Mouse (Mus musculus): ENCODE results near the gene Abhd17b. TPM values are rescaled to one million over a fixed set of nuclear protein-coding genes. Genes with fewer than 3 reads are reported as not detected.

The Abhd17b gene
- polyA plus RNA-seq, 1 experiment from 2014 or later = 18.0 TPM

GRCm38 (mm10) chr19:21652285-21653171 lies 457 bp upstream of the Abhd17b start, which contains the start of gene 1110059E24Rik:
Gene 1110059E24Rik (minus strand): TSS chr19:21652976.
- 7% methylated on average over 52 of the region's 52 CpGs for WGBS
- H3K4me3 ChIP-seq = peak within 1 kb of the TSS; percentile 92
- peak within 1 kb of the TSS; percentile 82 for H3K4me2 ChIP-seq
- H3K9me3 ChIP-seq = no peaks in the 10 kb centered on the region
- peaks cover 31% of the 10 kb centered on the region for H3K4me1 ChIP-seq
- no peaks in the 10 kb centered on the region for H3K36me3 ChIP-seq
- ATAC-seq (ENCODE audit: extremely low read depth, insufficient number of reproducible peaks, low FRiP score, low TSS enrichment) = peak; percentile 97
- no peaks in the 10 kb centered on the region for H3K27me3 ChIP-seq (replicated peaks)
- peak within 1 kb of the TSS; percentile 99 for H3K27ac ChIP-seq (replicated peaks)
- peak within 1 kb of the TSS; percentile 99 for H3K9ac ChIP-seq

- no peak for ATAC-seq (ENCODE audit: extremely low read depth, insufficient number of reproducible peaks, low FRiP score, low TSS enrichment)
- H3K9ac ChIP-seq = peak overlapping the region; percentile 99
- WGBS = 65% methylated on average over 7 of the region's 7 CpGs
These were observed 1.8 kb downstream of the Abhd17b start for GRCm38 (mm10) chr19:21654788-21655187.

GRCm38 (mm10) chr19:21660734-21661133 lies 7.7 kb downstream of the Abhd17b start:
- Histone ChIP-seq H3K36me3 (no peaks in the 10 kb centered on the region), H3K9ac (no peak overlapping the region), H3K4me2 (no peak overlapping the region), H3K4me3 (no peak overlapping the region), H3K4me1 (peaks cover 12% of the 10 kb centered on the region), H3K27me3 (replicated peaks) (no peaks in the 10 kb centered on the region), H3K27ac (replicated peaks) (no peak overlapping the region), H3K9me3 (no peaks in the 10 kb centered on the region)
- ATAC-seq (ENCODE audit: extremely low read depth, insufficient number of reproducible peaks, low FRiP score, low TSS enrichment) = no peak
- 78% methylated on average over 1 of the region's 1 CpGs for WGBS

More at GRCm38 (mm10) chr19:21654788-21655187, 1.8 kb downstream of the Abhd17b start:
- Histone ChIP-seq H3K27me3 (replicated peaks) (no peaks in the 10 kb centered on the region), H3K4me1 (peaks cover 29% of the 10 kb centered on the region), H3K27ac (replicated peaks) (no peak overlapping the region), H3K4me2 (peak overlapping the region; percentile 82), H3K4me3 (peak overlapping the region; percentile 92), H3K9me3 (no peaks in the 10 kb centered on the region), H3K36me3 (no peaks in the 10 kb centered on the region)

- Histone ChIP-seq H3K4me3 (no peak overlapping the region), H3K4me2 (no peak overlapping the region), H3K36me3 (no peaks in the 10 kb centered on the region), H3K27ac (replicated peaks) (no peak overlapping the region), H3K9ac (no peak overlapping the region), H3K27me3 (replicated peaks) (no peaks in the 10 kb centered on the region), H3K9me3 (no peaks in the 10 kb centered on the region), H3K4me1 (peaks cover 9% of the 10 kb centered on the region)
- ATAC-seq (ENCODE audit: extremely low read depth, insufficient number of reproducible peaks, low FRiP score, low TSS enrichment) = no peak
- WGBS = 82% methylated on average over 4 of the region's 4 CpGs
These were observed 10.9 kb downstream of the Abhd17b start for GRCm38 (mm10) chr19:21663756-21664456.

GRCm38 (mm10) chr19:21669650-21670049 lies 16.7 kb downstream of the Abhd17b start:
- H3K27ac ChIP-seq (replicated peaks) = no peak overlapping the region
- H3K4me3 ChIP-seq = no peak overlapping the region
- peaks cover 14% of the 10 kb centered on the region for H3K4me1 ChIP-seq
- H3K9me3 ChIP-seq = no peaks in the 10 kb centered on the region
- H3K4me2 ChIP-seq = no peak overlapping the region
- no peaks in the 10 kb centered on the region for H3K27me3 ChIP-seq (replicated peaks)
- no peak for ATAC-seq (ENCODE audit: extremely low read depth, insufficient number of reproducible peaks, low FRiP score, low TSS enrichment)
- no peak overlapping the region for H3K9ac ChIP-seq
- WGBS = 92% methylated on average over 4 of the region's 4 CpGs
- 0 out of 2 replicates have a peak, but pooled peaks cover 2% of the 10 kb centered on the region for H3K36me3 ChIP-seq

- H3K9ac ChIP-seq = no peak overlapping the region
- H3K27ac ChIP-seq (replicated peaks) = no peak overlapping the region
- no peak for ATAC-seq (ENCODE audit: extremely low read depth, insufficient number of reproducible peaks, low FRiP score, low TSS enrichment)
- WGBS = 94% methylated on average over 17 of the region's 17 CpGs
- no peaks in the 10 kb centered on the region for H3K27me3 ChIP-seq (replicated peaks)
- no peaks in the 10 kb centered on the region for H3K9me3 ChIP-seq
- peaks cover 14% of the 10 kb centered on the region for H3K4me1 ChIP-seq
- no peak overlapping the region for H3K4me2 ChIP-seq
- no peak overlapping the region for H3K4me3 ChIP-seq
- peaks cover 16% of the 10 kb centered on the region for H3K36me3 ChIP-seq
These were observed 21.5 kb downstream of the Abhd17b start for GRCm38 (mm10) chr19:21674354-21675096.

- 92% methylated on average over 3 of the region's 3 CpGs for WGBS
- no peak for ATAC-seq (ENCODE audit: extremely low read depth, insufficient number of reproducible peaks, low FRiP score, low TSS enrichment)
These were observed 27.1 kb downstream of the Abhd17b start for GRCm38 (mm10) chr19:21680091-21680490.

GRCm38 (mm10) chr19:21680986-21681385 lies 28.0 kb downstream of the Abhd17b start:
- WGBS = 92% methylated on average over 10 of the region's 10 CpGs
- H3K9ac ChIP-seq = no peak overlapping the region
- ATAC-seq (ENCODE audit: extremely low read depth, insufficient number of reproducible peaks, low FRiP score, low TSS enrichment) = no peak
- H3K36me3 ChIP-seq = peaks cover 56% of the 10 kb centered on the region
- no peaks in the 10 kb centered on the region for H3K27me3 ChIP-seq (replicated peaks)
- no peaks in the 10 kb centered on the region for H3K4me1 ChIP-seq
- H3K27ac ChIP-seq (replicated peaks) = no peak overlapping the region
- no peak overlapping the region for H3K4me3 ChIP-seq
- H3K4me2 ChIP-seq = no peak overlapping the region
- H3K9me3 ChIP-seq = no peaks in the 10 kb centered on the region

More at GRCm38 (mm10) chr19:21680091-21680490, 27.1 kb downstream of the Abhd17b start:
- Histone ChIP-seq H3K4me3 (no peak overlapping the region), H3K36me3 (peaks cover 52% of the 10 kb centered on the region), H3K4me1 (no peaks in the 10 kb centered on the region), H3K9me3 (no peaks in the 10 kb centered on the region), H3K27ac (replicated peaks) (no peak overlapping the region), H3K27me3 (replicated peaks) (no peaks in the 10 kb centered on the region), H3K4me2 (no peak overlapping the region), H3K9ac (no peak overlapping the region)

- no peaks in the 10 kb centered on the region for H3K36me3 ChIP-seq
- H3K4me2 ChIP-seq = no peak overlapping the region
- no peaks in the 10 kb centered on the region for H3K9me3 ChIP-seq
- H3K9ac ChIP-seq = no peak overlapping the region
- peaks cover 5% of the 10 kb centered on the region; the same call in 1 of the 2 replicates for H3K4me1 ChIP-seq
- no peak overlapping the region for H3K4me3 ChIP-seq
- no peak for ATAC-seq (ENCODE audit: extremely low read depth, insufficient number of reproducible peaks, low FRiP score, low TSS enrichment)
- no peak overlapping the region; the same call in 1 of the 2 replicates for H3K27ac ChIP-seq (replicated peaks)
- H3K27me3 ChIP-seq (replicated peaks) = no peaks in the 10 kb centered on the region
- WGBS = 65% methylated on average over 3 of the region's 3 CpGs
These were observed 60.5 kb downstream of the Abhd17b start for GRCm38 (mm10) chr19:21713260-21714031.

GRCm38 (mm10) chr19:21714278-21714883 lies 61.4 kb downstream of the Abhd17b start:
- H3K27me3 ChIP-seq (replicated peaks) = no peaks in the 10 kb centered on the region
- ATAC-seq (ENCODE audit: extremely low read depth, insufficient number of reproducible peaks, low FRiP score, low TSS enrichment) = no peak
- H3K27ac ChIP-seq (replicated peaks) = no peak overlapping the region; the same call in 1 of the 2 replicates
- no peaks in the 10 kb centered on the region for H3K9me3 ChIP-seq
- H3K36me3 ChIP-seq = no peaks in the 10 kb centered on the region
- H3K4me1 ChIP-seq = peaks cover 5% of the 10 kb centered on the region; the same call in 1 of the 2 replicates
- H3K9ac ChIP-seq = no peak overlapping the region
- no peak overlapping the region for H3K4me3 ChIP-seq
- 69% methylated on average over 10 of the region's 10 CpGs for WGBS
- no peak overlapping the region for H3K4me2 ChIP-seq

All from heart, embryonic 13.5 days (tissue).